In genomic region chr7:119898247-119898856, GRCm38 (mm10) we compare ENCODE assay signal across 12 mouse cellular contexts.
"Had no signal": no experiment of that assay in that cellular context is flagged by ENCODE, and none has a peak within 500 bp of the region (broad histone marks: within the 10 kb centered on the region; RNA-seq: fewer than 3 reads in every experiment).

No protein-coding gene starts in this region.

- H3K27me3 ChIP-seq: limb, embryonic 12.5 days; liver, embryonic 13.5 days; lung, embryonic 15.5 days; midbrain, embryonic 13.5 days had no signal

- DNase-seq: kidney, adult 8-10 months; kidney, postnatal 4 days; liver; liver, postnatal 0 days; lung, postnatal 14 days; thymus, adult 18-20 months; thymus, postnatal 25 days had no signal

- H3K9me3 ChIP-seq: limb, embryonic 12.5 days; liver, embryonic 13.5 days; lung, embryonic 15.5 days; midbrain, embryonic 13.5 days had no signal

- H3K9ac ChIP-seq: limb, embryonic 12.5 days; liver, embryonic 13.5 days; liver, postnatal 0 days; lung, embryonic 15.5 days; midbrain, embryonic 13.5 days had no signal

- H3K27ac ChIP-seq: kidney, postnatal 0 days; limb, embryonic 12.5 days; liver, embryonic 13.5 days; lung, embryonic 15.5 days; midbrain, embryonic 13.5 days had no signal

- H3K4me2 ChIP-seq: limb, embryonic 12.5 days; liver, embryonic 13.5 days; lung, embryonic 15.5 days; midbrain, embryonic 13.5 days had no signal

- H3K4me3 ChIP-seq: limb, embryonic 12.5 days; liver, embryonic 13.5 days; lung, embryonic 15.5 days; midbrain, embryonic 13.5 days had no signal

- ATAC-seq: liver, postnatal 0 days; midbrain, embryonic 13.5 days had no signal

- H3K36me3 ChIP-seq: limb, embryonic 12.5 days; liver, embryonic 13.5 days; lung, embryonic 15.5 days; midbrain, embryonic 13.5 days had no signal
